Mouse (Mus musculus) CD4-positive, CD25-positive, alpha-beta regulatory T cell, adult 4 months (primary cell): ENCODE measurements around the gene Tdrd9. TPM values are rescaled to one million over a fixed set of nuclear protein-coding genes. Genes with fewer than 3 reads are reported as not detected.

Source experiments
- ATAC-seq: one replicate; pipeline ENCODE4 v1.8.0; 2017
- polyA plus RNA-seq, 2 experiments: library from polyadenylated mRNA; unstranded; fragments of 100-300 nt; shearing (Covaris generic); gene quantifications; one replicate each; pipeline ENCODE4 v1.2.1; 2017

The Tdrd9 gene
- polyA plus RNA-seq, result not detected

GRCm38 (mm10) chr12:111971231-111971686 lies at the start of gene Tdrd9:
Gene Tdrd9 (plus strand): TSS chr12:111971559.
- no peak for ATAC-seq

GRCm38 (mm10) chr12:111923117-111923516 lies 48.2 kb upstream of the Tdrd9 start:
- ATAC-seq, result no peak

- ATAC-seq, result no peak
Observed at GRCm38 (mm10) chr12:111927338-111927737, 44.0 kb upstream of the Tdrd9 start.

GRCm38 (mm10) chr12:111928411-111928966 lies 42.9 kb upstream of the Tdrd9 start:
- ATAC-seq, result no peak

- ATAC-seq, result no peak
Observed at GRCm38 (mm10) chr12:111931411-111932025, 39.8 kb upstream of the Tdrd9 start.

- no peak for ATAC-seq
Observed at GRCm38 (mm10) chr12:111932513-111932912, 38.8 kb upstream of the Tdrd9 start.

- no peak for ATAC-seq
Observed at GRCm38 (mm10) chr12:111933032-111933704, 38.2 kb upstream of the Tdrd9 start.

- no peak for ATAC-seq
Observed at GRCm38 (mm10) chr12:111933971-111934370, 37.4 kb upstream of the Tdrd9 start.

- no peak for ATAC-seq
Observed at GRCm38 (mm10) chr12:111936706-111937550, 34.4 kb upstream of the Tdrd9 start.

- no peak for ATAC-seq
Observed at GRCm38 (mm10) chr12:111938623-111939177, 32.7 kb upstream of the Tdrd9 start.

- no peak for ATAC-seq
Observed at GRCm38 (mm10) chr12:111943421-111944064, 27.8 kb upstream of the Tdrd9 start.

GRCm38 (mm10) chr12:111944065-111944987 lies 27.0 kb upstream of the Tdrd9 start:
- ATAC-seq, result peak; percentile 56

- ATAC-seq, result no peak
Observed at GRCm38 (mm10) chr12:111945115-111945514, 26.2 kb upstream of the Tdrd9 start.

GRCm38 (mm10) chr12:111945765-111946655 lies 25.3 kb upstream of the Tdrd9 start:
- ATAC-seq, result peak; percentile 56

- peak; percentile 76 for ATAC-seq
Observed at GRCm38 (mm10) chr12:111946716-111947115, 24.6 kb upstream of the Tdrd9 start.

GRCm38 (mm10) chr12:111950486-111950885 lies 20.9 kb upstream of the Tdrd9 start:
- ATAC-seq, result no peak

- no peak for ATAC-seq
Observed at GRCm38 (mm10) chr12:111951701-111952100, 19.7 kb upstream of the Tdrd9 start.

GRCm38 (mm10) chr12:111956173-111956572 lies 15.2 kb upstream of the Tdrd9 start:
- ATAC-seq, result no peak

GRCm38 (mm10) chr12:111958101-111958865 lies 13.1 kb upstream of the Tdrd9 start:
- ATAC-seq, result peak; percentile 84
